Mouse (Mus musculus) megakaryocyte, embryonic 14.5 days (primary cell): ENCODE measurements around the gene Ankrd6.

ENCODE experiments used
- FLI1 ChIP-seq: IDR thresholded peaks from 2 replicates; pipeline ENCODE4 v1.6.1; 2012; ENCODE audit warnings: low read length, inconsistent platforms, mixed read lengths
- GATA1 ChIP-seq: IDR thresholded peaks from 3 replicates; pipeline ENCODE4 v1.6.1; 2012; ENCODE audit warnings: mixed read lengths, low read length, inconsistent platforms, borderline replicate concordance

DNA sequence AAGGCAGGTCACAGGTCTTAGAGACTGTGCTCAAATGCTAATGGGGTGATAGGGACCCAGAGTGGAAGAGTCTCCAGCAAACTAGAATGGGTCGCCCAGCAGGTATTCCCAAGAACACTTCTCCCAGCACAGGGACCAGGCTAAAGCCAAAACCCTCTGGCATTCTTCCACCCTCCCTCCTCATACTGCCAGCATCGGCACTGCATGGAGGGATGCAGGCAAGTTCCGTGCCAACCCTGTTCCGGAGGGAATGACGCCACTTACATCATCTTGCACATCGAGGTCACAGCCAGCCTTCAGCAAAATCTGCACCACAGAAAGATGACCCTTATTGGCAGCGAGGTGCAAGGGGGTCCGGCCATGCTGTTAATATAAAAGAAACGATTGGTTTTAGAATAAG lies 114.6 kb downstream of the Ankrd6 start:
- TF ChIP-seq GATA1 (no peak), FLI1 (no peak)
